Mouse (Mus musculus) myocyte (in vitro differentiated cells): Measurements from ENCODE around the gene Pde8b.

Experiments
- E2F4 ChIP-seq: IDR thresholded peaks from one replicate; pipeline ENCODE4 v1.6.1; 2011; ENCODE audit warnings: mild to moderate bottlenecking, control low read depth, moderate library complexity; ENCODE audit not compliant: insufficient read depth
- MYOD1 ChIP-seq, 3 experiments: IDR thresholded peaks; one replicate each; pipeline ENCODE4 v1.6.1; 2011; ENCODE audit warnings: control low read depth in 2 of 3, low read depth in 2 of 3, mild to moderate bottlenecking in 2 of 3, moderate library complexity in 1 of 3; ENCODE audit not compliant: insufficient read length in 2 of 3, control insufficient read depth in 1 of 3
- POLR2A ChIP-seq: IDR thresholded peaks from one replicate; pipeline ENCODE4 v1.6.1; 2011; ENCODE audit warnings: low read depth, mild to moderate bottlenecking, control low read depth, moderate library complexity; ENCODE audit not compliant: insufficient read length
- POLR2AphosphoS2 ChIP-seq: IDR thresholded peaks from one replicate; pipeline ENCODE4 v1.6.1; 2011; ENCODE audit warnings: low read depth, control low read depth; ENCODE audit not compliant: insufficient read length

GRCm38 (mm10) chr13:95009261-95009660 is 240.9 kb downstream of the Pde8b start:
- no peak for TF ChIP-seq E2F4
- no peak for TF ChIP-seq POLR2A
- no peak for TF ChIP-seq MYOD1 (IDR thresholded peaks at IDR 0.05; ENCODE audit: control insufficient read depth in 1 of 3, insufficient read length in 2 of 3, low read depth in 2 of 3)
- TF ChIP-seq POLR2AphosphoS2, result no peak
